Mouse (Mus musculus) lung, embryonic 15.5 days (tissue): Measurements from ENCODE around the gene Ctrl. TPM values are rescaled to one million over a fixed set of nuclear protein-coding genes. Genes with fewer than 3 reads are reported as not detected.
A peak's percentile ranks its signal among the peaks of the same experiment; 100 is the strongest.

Experiments
- ATAC-seq: fragments of 200-750 bp; cut with Nextera tagmentation; 2 replicates; pipeline ENCODE4 v1.8.0; 2017; ENCODE audit warnings: moderate number of reproducible peaks, borderline replicate concordance; ENCODE audit not compliant: low FRiP score, low TSS enrichment; ENCODE audit errors: extremely low read depth
- H3K27ac ChIP-seq: fragments of 300-500 bp; sonication (generic); 2 replicates; pipeline ENCODE4 v1.5.1; 2015; ENCODE audit warnings: moderate library complexity, mild to moderate bottlenecking, inconsistent platforms
- H3K27me3 ChIP-seq: fragments of 300-500 bp; sonication (generic); 2 replicates; pipeline ENCODE4 v1.6.1; 2015; ENCODE audit warnings: inconsistent platforms
- H3K36me3 ChIP-seq: fragments of 300-500 bp; sonication (generic); 2 replicates; pipeline ENCODE4 v1.6.1; 2015; ENCODE audit warnings: inconsistent platforms
- H3K4me1 ChIP-seq: fragments of 300-500 bp; sonication (generic); 2 replicates; pipeline ENCODE4 v1.6.1; 2015; ENCODE audit warnings: inconsistent platforms
- H3K4me2 ChIP-seq: fragments of 300-500 bp; sonication (generic); 2 replicates; pipeline ENCODE4 v1.6.1; 2015; ENCODE audit warnings: inconsistent platforms, mild to moderate bottlenecking, moderate library complexity
- H3K4me3 ChIP-seq: fragments of 300-500 bp; sonication (generic); 2 replicates; pipeline ENCODE4 v1.5.1; 2015; ENCODE audit warnings: mild to moderate bottlenecking, inconsistent platforms
- H3K9ac ChIP-seq: fragments of 300-500 bp; sonication (generic); 2 replicates; pipeline ENCODE4 v1.6.1; 2015; ENCODE audit warnings: inconsistent platforms
- H3K9me3 ChIP-seq: fragments of 300-500 bp; sonication (generic); 2 replicates; pipeline ENCODE4 v1.6.1; 2016; ENCODE audit warnings: inconsistent platforms
- WGBS: fragments of 180-500 bp; shearing (Covaris S2); methylation state at CpG from one replicate; pipeline ENCODE4 v1.1.7; 2015; 5-methylcytosine and 5-hydroxymethylcytosine counted together
- polyA plus RNA-seq: library from polyadenylated mRNA; unstranded; fragments of >200 nt; fragmentation: Nextera tagmentation; extraction: Ambion mirVana; gene quantifications from 2 replicates; pipeline ENCODE4 v1.2.1, GENCODE M21; 2015

Gene Ctrl
- polyA plus RNA-seq, 1 experiment from 2014 or later = 0.86 TPM

DNA sequence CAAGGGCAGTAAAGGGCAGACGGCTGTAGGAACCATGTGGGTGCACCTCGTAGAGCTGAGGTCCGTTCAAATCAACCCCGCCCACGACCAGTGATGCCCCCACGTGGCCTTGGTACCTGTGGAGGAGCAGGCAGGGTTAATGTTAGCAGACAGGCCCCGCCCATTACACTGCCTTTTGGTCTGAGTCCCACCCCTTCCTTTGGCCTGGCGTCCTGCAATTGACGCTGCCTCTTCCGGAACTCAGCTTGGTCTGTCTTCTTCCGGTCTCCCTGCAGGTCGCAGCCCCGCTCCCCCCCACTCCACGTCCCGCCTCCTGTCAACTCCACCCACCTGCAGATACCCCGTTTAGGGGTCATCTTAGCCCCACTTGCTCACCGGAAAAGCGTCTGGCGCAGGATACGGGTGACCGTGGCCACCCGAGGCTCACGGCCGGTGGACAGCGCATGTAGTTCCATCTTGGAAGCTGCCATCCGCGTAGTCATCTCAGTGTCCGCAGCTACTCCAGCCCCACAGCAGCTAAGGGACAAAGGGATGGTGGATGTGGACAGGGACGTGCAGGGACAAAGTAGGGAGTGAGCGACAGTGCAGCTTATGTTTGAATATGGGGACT is 3.3 kb upstream of the Ctrl start:
- H3K27me3 ChIP-seq = no peaks in the 10 kb centered on the region
- under 1% methylated on average over 30 of the region's 30 CpGs for WGBS
- peaks cover 16% of the 10 kb centered on the region for H3K4me1 ChIP-seq
- H3K27ac ChIP-seq = peak overlapping the region; percentile 88
- H3K9ac ChIP-seq = peak overlapping the region; percentile 74
- no peaks in the 10 kb centered on the region for H3K9me3 ChIP-seq
- H3K36me3 ChIP-seq = 0 out of 2 replicates have a peak, but pooled peaks cover 6% of the 10 kb centered on the region
- H3K4me2 ChIP-seq = peak overlapping the region; percentile 95
- ATAC-seq = peak; percentile 90
- peak overlapping the region; percentile 91 for H3K4me3 ChIP-seq

DNA sequence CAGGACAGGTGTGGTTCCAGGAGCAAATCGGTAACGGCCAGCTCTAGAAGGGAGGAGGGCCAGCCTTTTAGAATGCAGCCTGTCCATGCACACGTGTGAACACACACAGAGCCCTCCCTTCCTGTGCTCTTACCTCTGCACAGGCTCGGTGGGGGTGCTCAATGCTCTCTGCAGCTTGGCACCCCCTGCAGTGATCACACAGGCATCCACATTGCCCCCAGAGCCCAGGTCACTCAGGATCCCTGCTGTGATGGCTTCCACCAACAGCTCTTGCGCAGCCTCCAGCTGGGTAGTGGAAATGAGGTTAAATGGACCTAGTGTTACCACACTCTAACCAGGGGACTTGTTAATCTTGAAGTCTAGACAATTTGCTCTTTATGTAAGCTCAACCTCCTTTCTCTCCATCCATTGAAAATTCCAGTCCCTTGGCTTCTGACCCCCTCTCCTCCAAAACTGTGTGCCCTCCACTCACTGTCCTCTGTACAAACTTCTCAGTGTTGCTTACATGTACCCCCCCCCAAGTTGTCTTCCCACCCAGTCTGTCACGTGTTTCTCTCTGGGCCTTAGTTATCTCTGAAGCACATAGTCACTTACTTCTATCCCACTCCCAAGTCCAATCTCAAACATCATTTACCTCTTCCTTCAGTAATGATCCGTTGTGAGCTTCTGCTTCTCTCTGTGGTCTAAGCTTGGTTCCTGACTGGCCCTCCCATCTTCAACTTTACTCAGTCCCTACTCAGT is 2.4 kb upstream of the Ctrl start:
- Histone ChIP-seq H3K27ac (no peak overlapping the region; the same call in 1 of the 2 replicates), H3K4me1 (peaks cover 16% of the 10 kb centered on the region), H3K36me3 (peaks cover 2% of the 10 kb centered on the region; the same call in 1 of the 2 replicates), H3K4me2 (peak overlapping the region; percentile 95), H3K9ac (peak overlapping the region; percentile 74; the same call in 1 of the 2 replicates), H3K27me3 (no peaks in the 10 kb centered on the region), H3K4me3 (peak overlapping the region; percentile 91), H3K9me3 (no peaks in the 10 kb centered on the region)
- 21% methylated on average over 7 of the region's 7 CpGs for WGBS
- 0 out of 2 replicates have a peak, but pooled peaks have one; percentile 0 for ATAC-seq

DNA sequence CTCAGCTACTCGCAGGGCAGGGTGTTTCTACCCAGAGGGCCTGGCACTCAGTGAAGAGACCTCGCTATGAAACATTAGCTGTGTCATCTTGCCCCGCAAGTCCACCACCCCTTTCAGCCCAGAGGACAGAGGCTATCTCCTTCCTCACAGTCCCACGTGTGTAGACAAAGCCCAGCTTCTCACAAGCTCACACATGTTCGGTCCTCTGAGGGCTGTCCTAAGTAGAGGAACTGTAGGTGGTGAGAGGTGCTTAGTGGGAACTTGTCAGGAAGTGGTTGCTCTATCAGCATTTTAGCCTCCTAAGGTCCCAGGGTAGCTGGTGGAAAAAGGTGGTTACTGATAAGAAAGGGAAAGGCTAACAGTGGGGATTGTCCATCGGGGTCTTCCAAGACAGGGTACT is 1.4 kb upstream of the Ctrl start:
- no peak for ATAC-seq
- H3K4me3 ChIP-seq = no peak overlapping the region
- WGBS = 66% methylated on average over 6 of the region's 6 CpGs

DNA sequence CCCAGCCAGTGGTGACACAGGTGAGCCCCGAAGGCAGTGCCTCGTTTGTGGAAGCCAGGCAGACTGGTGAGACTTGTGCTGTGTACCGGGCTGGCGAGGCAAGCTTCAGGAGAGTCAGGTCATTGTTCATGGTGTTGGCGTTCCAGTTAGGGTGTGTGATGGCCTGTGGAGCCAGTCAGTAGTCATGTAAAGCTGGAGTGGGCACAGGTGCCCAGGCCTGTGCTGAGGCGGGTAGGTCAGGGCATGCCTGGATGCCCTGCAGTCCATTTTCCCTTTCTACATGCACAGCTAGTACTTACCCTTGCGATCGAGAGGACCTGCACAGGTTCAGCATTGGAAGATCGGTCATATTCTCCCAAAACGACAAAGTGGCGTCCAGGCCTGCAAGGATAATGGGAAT is 1.1 kb downstream of the Ctrl start:
- H3K36me3 ChIP-seq = peaks cover 9% of the 10 kb centered on the region
- no peak overlapping the region for H3K4me2 ChIP-seq
- no peak overlapping the region for H3K27ac ChIP-seq
- H3K9ac ChIP-seq = no peak overlapping the region
- H3K9me3 ChIP-seq = no peaks in the 10 kb centered on the region
- H3K4me1 ChIP-seq = peaks cover 9% of the 10 kb centered on the region; the same call in 1 of the 2 replicates
- H3K4me3 ChIP-seq = no peak overlapping the region
- H3K27me3 ChIP-seq = no peaks in the 10 kb centered on the region
- 86% methylated on average over 11 of the region's 11 CpGs for WGBS
- no peak for ATAC-seq

More for the DNA sequence above, 1.4 kb upstream of the Ctrl start:
- no peak overlapping the region for H3K27ac ChIP-seq
- H3K4me2 ChIP-seq = no peak overlapping the region
- H3K4me1 ChIP-seq = peaks cover 16% of the 10 kb centered on the region
- no peaks in the 10 kb centered on the region for H3K9me3 ChIP-seq
- H3K27me3 ChIP-seq = no peaks in the 10 kb centered on the region
- no peaks in the 10 kb centered on the region; the same call in 1 of the 2 replicates for H3K36me3 ChIP-seq
- H3K9ac ChIP-seq = no peak overlapping the region

DNA sequence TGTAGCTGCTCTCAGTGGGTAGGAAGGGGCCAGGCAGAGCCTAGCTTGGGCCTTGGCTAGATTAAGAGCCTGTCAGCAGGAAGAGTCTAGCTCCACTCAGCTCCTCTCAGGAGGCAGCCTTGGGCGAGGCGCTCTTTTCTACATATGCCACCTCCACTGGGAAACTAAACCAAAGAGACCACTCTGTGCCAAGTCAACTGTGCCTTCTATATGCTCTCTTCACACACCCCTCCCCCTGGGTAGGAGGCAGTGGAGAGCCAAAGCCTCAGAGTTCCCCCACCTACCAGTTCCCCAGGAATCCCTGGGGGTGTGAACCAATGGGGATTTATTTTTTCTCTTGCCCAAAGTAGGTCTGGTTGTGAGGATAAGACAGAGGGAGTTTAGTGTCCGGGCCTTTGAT is 2.4 kb downstream of the Ctrl start:
- H3K4me1 ChIP-seq = peaks cover 4% of the 10 kb centered on the region; the same call in 1 of the 2 replicates
- WGBS = 92% methylated on average over 3 of the region's 3 CpGs

DNA sequence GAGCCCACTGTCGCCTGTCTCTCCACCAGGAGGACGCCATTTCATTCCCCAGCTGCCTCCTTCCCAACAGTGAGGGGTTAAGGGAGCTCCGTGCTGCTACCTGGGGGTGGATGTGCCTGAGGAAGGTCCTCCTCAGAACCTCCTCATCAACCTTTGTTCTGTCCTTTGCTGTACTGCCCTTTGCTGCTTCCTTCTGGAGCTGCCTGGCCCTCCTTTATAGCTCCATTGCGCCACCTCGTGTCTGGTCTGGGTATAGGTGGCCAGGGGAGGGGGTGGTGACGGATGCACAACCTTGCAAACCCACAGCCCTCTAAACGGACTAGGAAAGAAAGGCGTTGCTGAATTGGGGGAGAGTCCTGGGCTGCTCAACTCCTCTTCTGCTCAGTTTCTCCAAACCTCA is 3.1 kb downstream of the Ctrl start:
- peaks cover 9% of the 10 kb centered on the region for H3K36me3 ChIP-seq
- no peaks in the 10 kb centered on the region for H3K9me3 ChIP-seq
- 17% methylated on average over 8 of the region's 8 CpGs for WGBS
- H3K4me3 ChIP-seq = no peak overlapping the region
- no peak overlapping the region for H3K9ac ChIP-seq
- no peak overlapping the region for H3K27ac ChIP-seq
- no peak; the same call in 1 of the 2 replicates for ATAC-seq
- H3K4me1 ChIP-seq = no peaks in the 10 kb centered on the region
- H3K27me3 ChIP-seq = no peaks in the 10 kb centered on the region
- H3K4me2 ChIP-seq = no peak overlapping the region

More for the DNA sequence above, 2.4 kb downstream of the Ctrl start:
- H3K4me2 ChIP-seq = no peak overlapping the region
- no peaks in the 10 kb centered on the region for H3K9me3 ChIP-seq
- H3K27ac ChIP-seq = no peak overlapping the region
- no peak for ATAC-seq
- H3K27me3 ChIP-seq = no peaks in the 10 kb centered on the region
- peaks cover 9% of the 10 kb centered on the region for H3K36me3 ChIP-seq
- no peak overlapping the region for H3K4me3 ChIP-seq
- no peak overlapping the region for H3K9ac ChIP-seq

DNA sequence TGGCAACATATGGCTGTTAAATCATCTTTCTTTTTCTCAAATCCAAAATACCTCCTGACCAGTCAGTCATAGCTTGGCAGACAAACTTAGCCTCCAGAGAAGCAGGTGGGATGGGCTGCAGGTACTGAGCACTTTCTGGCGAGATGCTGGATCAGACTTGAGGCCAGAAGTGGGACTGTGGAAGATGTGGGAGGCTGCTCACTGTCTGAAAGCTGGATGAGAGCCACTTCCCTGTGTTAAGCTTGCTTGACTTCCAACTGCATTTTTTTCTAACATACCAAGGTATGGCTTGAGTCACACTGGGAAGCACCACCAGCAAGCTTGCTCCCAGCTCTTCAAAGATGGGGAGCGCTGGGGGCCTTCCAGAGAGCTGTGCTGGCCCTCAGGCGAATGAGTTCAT is 8.5 kb downstream of the Ctrl start:
- ATAC-seq = no peak
- Histone ChIP-seq H3K27ac (no peak overlapping the region), H3K4me2 (no peak overlapping the region), H3K9me3 (no peaks in the 10 kb centered on the region), H3K4me1 (no peaks in the 10 kb centered on the region), H3K4me3 (no peak overlapping the region), H3K9ac (no peak overlapping the region), H3K36me3 (peaks cover 12% of the 10 kb centered on the region), H3K27me3 (no peaks in the 10 kb centered on the region)
- WGBS = 60% methylated on average over 3 of the region's 3 CpGs

DNA sequence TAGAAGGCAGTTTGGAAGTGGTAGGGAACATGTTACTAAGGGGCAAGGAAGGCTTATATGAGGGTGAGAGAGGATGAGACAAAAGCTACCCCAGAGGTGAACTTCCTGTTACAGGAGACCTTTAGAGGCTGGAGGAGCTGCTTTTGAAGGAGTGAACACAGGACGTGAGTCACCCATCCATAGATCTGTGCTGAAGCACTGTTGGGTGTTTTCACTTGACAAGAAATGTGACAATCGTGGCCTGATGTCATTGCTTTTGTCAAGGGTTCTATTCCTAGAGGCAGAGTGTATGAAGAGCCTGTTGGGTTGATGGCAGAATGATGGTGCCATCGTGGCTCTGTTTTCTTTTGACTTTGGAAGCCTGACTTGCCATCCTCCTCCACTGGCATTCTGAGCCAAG is 14.3 kb downstream of the Ctrl start:
- no peak for ATAC-seq
- Histone ChIP-seq H3K9ac (no peak overlapping the region), H3K36me3 (peaks cover 14% of the 10 kb centered on the region; the same call in 1 of the 2 replicates), H3K4me1 (no peaks in the 10 kb centered on the region), H3K4me2 (no peak overlapping the region), H3K27me3 (no peaks in the 10 kb centered on the region), H3K27ac (no peak overlapping the region), H3K9me3 (no peaks in the 10 kb centered on the region), H3K4me3 (no peak overlapping the region)
- WGBS = 84% methylated on average over 3 of the region's 3 CpGs

DNA sequence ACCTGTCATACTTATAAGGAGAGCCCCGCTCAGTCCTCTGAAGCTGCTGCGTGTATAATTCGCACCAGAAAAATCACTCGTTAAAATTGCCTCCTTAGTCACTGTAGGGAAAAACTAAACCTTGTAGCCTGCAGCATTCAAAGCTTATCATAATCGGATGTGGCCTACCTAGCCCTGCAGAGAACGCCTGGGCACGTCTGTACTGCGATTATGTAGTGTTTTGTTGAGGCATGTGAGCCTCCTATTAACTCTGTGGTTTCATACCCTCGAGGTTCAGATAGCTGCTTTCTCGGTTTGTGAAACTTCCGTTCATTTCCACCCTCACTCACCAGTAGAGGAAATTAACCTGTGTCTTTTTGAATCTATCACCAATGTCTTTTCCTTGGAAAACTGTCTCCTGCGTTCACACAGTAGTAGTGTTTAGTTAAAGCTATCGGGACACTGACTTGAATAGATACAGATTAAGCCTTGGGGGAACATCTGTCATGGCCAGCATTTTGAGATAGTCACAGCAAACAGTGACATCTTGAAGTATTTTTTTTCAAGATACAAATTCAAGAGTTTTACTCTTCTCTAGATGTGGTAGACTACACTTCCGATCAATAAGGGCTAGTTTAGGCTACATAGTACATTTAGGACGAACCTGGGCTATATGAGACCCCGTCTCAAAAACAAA is 32.6 kb downstream of the Ctrl start:
- H3K4me2 ChIP-seq = peak overlapping the region; percentile 60
- H3K27me3 ChIP-seq = no peaks in the 10 kb centered on the region
- H3K27ac ChIP-seq = peak overlapping the region; percentile 89
- peak overlapping the region; percentile 80 for H3K4me3 ChIP-seq
- H3K4me1 ChIP-seq = peaks cover 13% of the 10 kb centered on the region
- ATAC-seq = no peak
- H3K36me3 ChIP-seq = no peaks in the 10 kb centered on the region
- H3K9me3 ChIP-seq = no peaks in the 10 kb centered on the region
- 26% methylated on average over 16 of the region's 16 CpGs for WGBS
- H3K9ac ChIP-seq = peak overlapping the region; percentile 99

DNA sequence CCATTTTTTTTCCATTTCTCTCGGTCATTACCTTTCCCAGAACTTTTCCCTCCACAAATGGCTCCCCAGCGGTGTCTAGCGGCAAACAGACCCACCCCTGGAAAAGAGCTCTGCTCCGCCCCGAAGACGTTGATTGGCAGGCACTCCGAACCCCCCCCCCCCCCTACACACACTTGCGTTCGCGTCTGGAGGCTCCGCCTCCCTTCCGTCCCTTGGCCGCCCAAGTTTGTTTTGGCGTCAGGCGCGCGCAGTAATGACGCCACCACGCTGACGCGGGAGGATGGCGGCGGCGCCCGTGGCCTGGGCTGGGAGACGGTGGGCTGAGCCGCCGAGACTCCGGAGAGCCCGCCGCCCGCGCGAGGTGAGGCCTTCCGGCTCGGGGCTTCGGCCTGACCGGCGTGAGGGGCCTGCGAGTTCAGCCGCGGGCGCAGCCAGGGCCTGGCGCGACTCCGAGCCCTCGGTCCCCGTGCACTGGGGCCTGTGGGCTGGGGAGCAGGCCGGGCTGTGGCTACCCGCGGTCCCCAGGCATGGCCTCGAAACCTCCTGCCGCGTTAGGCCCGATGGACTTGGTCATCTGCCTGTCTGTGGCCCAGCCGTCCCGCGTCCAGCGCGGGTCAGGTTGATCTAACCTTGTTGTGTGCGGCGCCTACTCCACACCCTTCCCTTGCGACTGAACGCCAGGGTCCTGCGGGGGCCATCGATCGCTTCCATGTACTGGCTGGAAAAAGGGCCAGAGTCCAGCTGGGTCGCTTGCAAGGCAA is 33.3 kb downstream of the Ctrl start, which contains the start of gene Pskh1:
Gene Pskh1 (plus strand): TSS at position 262 of the 761 bp plus-strand sequence.
- ATAC-seq = peak; percentile 95
- Histone ChIP-seq H3K9ac (peak within 1 kb of the TSS; percentile 99), H3K4me3 (peak within 1 kb of the TSS; percentile 80), H3K36me3 (no peaks in the 10 kb centered on the region), H3K27ac (peak within 1 kb of the TSS; percentile 89), H3K9me3 (no peaks in the 10 kb centered on the region), H3K27me3 (no peaks in the 10 kb centered on the region), H3K4me1 (peaks cover 13% of the 10 kb centered on the region), H3K4me2 (peak within 1 kb of the TSS; percentile 60)
- under 1% methylated on average over 59 of the region's 68 CpGs for WGBS

DNA sequence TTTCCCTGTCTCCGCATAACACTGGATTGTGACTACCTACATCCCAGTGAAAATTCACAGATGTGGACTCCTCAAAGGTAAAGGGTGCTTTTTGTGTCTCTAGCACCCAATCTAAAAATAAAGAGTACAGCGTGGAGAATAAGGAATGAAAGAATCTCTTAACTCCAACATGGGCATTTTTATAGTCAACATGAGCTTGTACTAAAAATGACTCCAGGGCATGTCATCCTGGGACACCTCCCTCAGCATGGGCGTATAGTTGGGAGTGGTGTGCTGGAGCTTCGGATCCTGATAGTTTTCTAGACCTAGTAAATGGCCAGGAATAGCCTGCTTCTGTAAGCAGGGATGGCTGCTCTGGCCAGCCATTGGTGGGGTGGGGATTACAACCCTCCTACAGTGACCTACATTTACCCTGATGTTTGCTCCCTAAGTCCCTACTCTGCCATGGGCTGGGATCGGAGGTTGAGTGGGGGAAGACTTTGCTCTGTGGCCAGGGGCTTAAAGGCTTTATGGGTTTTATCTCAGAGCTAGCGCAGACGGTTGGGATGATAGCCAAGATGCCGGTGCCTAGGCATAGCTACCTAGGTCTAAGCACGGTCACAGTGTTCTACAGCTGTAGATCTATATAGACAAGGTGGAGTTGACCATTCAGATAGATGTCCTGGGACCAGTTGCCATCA is 35.7 kb downstream of the Ctrl start:
- WGBS = 76% methylated on average over 9 of the region's 9 CpGs
- H3K9me3 ChIP-seq = no peaks in the 10 kb centered on the region
- no peak overlapping the region for H3K4me2 ChIP-seq

More for the DNA sequence above, 35.7 kb downstream of the Ctrl start:
- peaks cover 5% of the 10 kb centered on the region; the same call in 1 of the 2 replicates for H3K36me3 ChIP-seq
- H3K27me3 ChIP-seq = no peaks in the 10 kb centered on the region
- H3K9ac ChIP-seq = no peak overlapping the region
- peaks cover 17% of the 10 kb centered on the region for H3K4me1 ChIP-seq
- H3K4me3 ChIP-seq = no peak overlapping the region
- H3K27ac ChIP-seq = no peak overlapping the region
- ATAC-seq = no peak
